Mouse (Mus musculus) embryonic stem cell, embryonic (primary cell): ENCODE results near the gene Tmem150a.

Source experiments
- CTCF ChIA-PET, 4 experiments: fragments of 300-600 bp in 2 of 4; fragments of 350-600 bp in 2 of 4; sonication (Branson Sonifier 250); formaldehyde crosslinking; loops; one replicate each; lab custom pipeline; 2022; ENCODE audit warnings: inconsistent platforms in 2 of 4; lab: Charles Lee
- POLR2A ChIA-PET, 4 experiments: fragments of 300-600 bp in 2 of 4; fragments of 350-600 bp in 2 of 4; sonication (Branson Sonifier 250); formaldehyde crosslinking; loops; one replicate each; lab custom pipeline; 2022; ENCODE audit warnings: antibody characterized with exemption in 4 of 4, inconsistent platforms in 1 of 4; lab: Charles Lee

The Tmem150a gene

DNA sequence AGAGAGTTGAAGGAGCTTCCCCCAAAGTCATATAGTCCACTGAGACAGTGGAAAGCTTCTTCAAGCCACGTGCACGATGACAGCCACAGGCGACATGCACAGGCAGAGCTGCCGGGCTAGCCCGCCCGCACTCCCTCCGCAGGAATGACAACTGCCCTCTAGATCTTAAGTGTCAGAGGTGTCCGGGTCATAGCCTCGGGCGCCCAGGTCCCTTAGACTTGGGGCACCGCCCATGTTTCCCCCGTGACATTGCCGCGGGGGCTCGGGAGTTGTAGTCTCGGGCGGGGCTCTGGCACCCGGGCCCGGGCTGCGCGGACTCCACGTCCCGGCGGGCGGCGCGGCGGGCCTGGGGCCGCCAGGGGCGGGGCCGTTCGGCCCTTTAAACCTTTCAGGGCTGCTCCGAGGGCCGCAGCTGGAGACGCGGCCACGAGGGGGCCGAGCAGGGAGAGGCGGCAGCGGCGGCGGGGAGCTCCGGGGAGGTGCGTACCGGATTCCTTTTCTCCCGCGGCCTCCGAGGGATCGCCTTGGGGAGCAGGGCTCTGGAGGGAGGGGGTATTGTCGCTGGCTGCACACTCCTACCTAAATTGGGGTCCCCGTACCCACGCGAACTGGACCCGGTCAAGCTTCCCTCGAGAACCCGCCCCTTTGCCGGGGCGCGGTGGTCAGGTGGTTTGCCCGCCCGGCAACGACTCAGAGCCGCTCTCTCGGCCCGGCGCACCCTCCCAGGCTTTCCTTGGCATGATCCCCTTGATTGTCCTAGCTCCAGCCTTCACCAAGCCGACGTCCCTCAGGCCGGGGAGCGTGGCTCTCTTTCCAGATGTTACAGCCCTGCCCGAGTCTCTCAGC lies at the start of gene Tmem150a:
Tmem150a (plus strand) TSS at position 382 of the 846 bp plus-strand sequence.
- CTCF ChIA-PET = interaction anchor here (0.6 to 1.9 kb wide), 26 partner anchors 8 to 183 kb away, joined by 3 to 14 read pairs (median 3); partner anchors contain the start of genes Vamp8 (in 2 of the 4), 0610030E20Rik (in 1 of the 4) and Ggcx (in 1 of the 4)
- POLR2A ChIA-PET = interaction anchor here (0.5 to 13.1 kb wide), 52 partner anchors 7 to 1115 kb away, joined by 3 to 130 read pairs (median 4); partner anchors contain the start of genes Usp39 (in 4 of the 4), Ggcx (in 3 of the 4), Vamp8 (in 3 of the 4) and 0610030E20Rik (in 2 of the 4)

GRCm38 (mm10) chr6:72312198-72312597 lies 43.0 kb upstream of the Tmem150a start:
- CTCF ChIA-PET = no interaction called here

DNA sequence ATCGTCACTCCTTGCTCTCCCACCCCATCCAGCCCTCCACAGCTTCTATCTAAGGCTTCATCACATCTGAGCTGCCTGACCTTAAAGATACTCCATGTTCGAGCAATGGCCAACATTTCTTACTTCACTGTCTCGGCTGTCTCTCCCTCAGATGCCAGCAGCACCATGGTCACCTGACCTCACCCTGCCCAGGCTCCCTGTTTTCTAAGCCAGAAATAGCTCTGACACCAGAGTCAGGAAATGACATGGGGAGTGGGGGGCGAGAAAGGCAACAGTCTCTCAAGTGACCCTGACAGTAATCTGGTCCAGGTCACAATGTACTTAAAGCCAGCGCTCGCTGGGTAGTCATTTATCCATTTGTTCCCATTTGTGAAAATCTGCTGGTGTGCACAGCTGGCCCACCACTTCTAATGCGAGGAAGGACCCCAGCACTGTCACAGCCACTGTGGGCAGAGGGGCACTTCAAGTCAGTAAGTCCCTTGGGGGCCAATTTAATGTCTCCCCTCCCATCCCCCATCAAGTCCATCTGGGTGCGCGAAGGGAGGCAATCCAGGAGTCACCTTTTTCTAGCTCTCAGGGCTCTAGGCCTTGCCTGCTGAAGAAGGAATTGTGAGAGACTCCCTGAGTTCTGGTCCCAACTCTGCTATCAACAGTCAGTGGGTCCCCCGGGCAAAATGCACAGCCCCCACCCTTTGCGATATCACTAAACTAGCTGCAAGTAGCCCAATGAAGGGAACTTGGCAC lies 42.0 kb upstream of the Tmem150a start:
- CTCF ChIA-PET = interaction anchor here in 1 of 4 experiments (0.6 kb wide), 1 partner anchor 125 kb away, joined by 4 read pairs; no protein-coding TSS in a partner anchor
- POLR2A ChIA-PET = interaction anchor here in 3 of 4 experiments (0.6 to 1.6 kb wide), 7 partner anchors 10 to 126 kb away, joined by 3 to 5 read pairs (median 3); partner anchors contain the start of genes Tmem150a (in 2 of the 3), Mat2a (in 1 of the 3) and Vamp8 (in 1 of the 3)

More at GRCm38 (mm10) chr6:72312198-72312597, 43.0 kb upstream of the Tmem150a start:
- POLR2A ChIA-PET = interaction anchor here in 1 of 4 experiments (1.2 to 1.6 kb wide), 2 partner anchors 18 to 121 kb away, joined by 3 to 4 read pairs; no protein-coding TSS in a partner anchor

DNA sequence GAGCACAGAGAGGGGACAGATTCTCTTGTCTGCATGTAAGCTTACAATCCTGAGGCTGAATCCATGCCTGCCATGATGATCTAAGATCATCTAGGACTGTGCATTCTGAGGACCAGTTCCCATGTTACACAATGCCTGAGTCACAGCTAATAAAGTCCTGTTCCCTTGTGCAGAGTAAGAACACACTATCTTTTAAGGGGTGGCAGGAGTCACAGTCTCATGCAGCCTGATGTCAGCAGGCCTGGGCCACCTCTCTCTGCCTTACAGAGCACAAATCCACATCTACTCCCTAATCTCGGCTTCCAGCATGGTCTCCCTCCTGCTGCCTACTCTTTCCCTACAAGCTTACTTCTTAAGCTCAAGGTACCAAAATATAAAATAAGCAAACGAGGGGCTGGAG lies 39.9 kb upstream of the Tmem150a start:
- ChIA-PET POLR2A (interaction anchor here in 1 of 4 experiments (1.0 kb wide), 2 partner anchors 11 kb away, joined by 4 to 5 read pairs; partner anchors contain the start of gene Sftpb), CTCF (no interaction called here)

DNA sequence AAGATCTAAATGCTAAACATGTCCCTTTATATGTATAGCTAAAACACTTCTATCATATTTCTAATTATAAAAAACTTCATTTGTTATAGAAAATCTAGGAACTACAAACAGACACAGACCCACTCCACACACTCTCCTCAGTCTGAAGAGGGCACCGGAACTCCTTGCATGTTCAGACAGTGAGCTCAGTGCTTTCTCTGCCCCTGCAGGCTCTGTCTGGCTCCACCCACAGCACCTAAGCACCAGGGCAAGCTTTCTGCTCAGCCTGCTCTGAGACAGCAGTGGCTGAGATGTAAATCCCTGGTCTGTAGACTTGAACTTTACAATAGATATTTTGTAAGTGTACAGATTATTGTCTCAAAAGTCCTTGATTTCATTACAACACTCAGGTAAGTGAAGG lies 39.2 kb upstream of the Tmem150a start:
- ChIA-PET CTCF (no interaction called here), POLR2A (interaction anchor here in 2 of 4 experiments (0.5 to 1.0 kb wide), 5 partner anchors 9 to 46 kb away, joined by 3 to 5 read pairs (median 4); partner anchors contain the start of gene Sftpb (in 1 of the 2))

- ChIA-PET POLR2A (interaction anchor here (0.6 to 1.6 kb wide), 7 partner anchors 11 to 485 kb away, joined by 3 to 8 read pairs (median 3); no protein-coding TSS in a partner anchor), CTCF (interaction anchor here (0.7 to 1.6 kb wide), 6 partner anchors 10 to 211 kb away, joined by 3 to 5 read pairs (median 4); no protein-coding TSS in a partner anchor)
Observed at GRCm38 (mm10) chr6:72318440-72318839, 36.8 kb upstream of the Tmem150a start.

- ChIA-PET CTCF (interaction anchor here in 3 of 4 experiments (0.7 to 1.3 kb wide), 3 partner anchors 9 to 58 kb away, joined by 3 to 5 read pairs (median 4); no protein-coding TSS in a partner anchor), POLR2A (interaction anchor here (0.6 to 1.6 kb wide), 4 partner anchors 43 to 485 kb away, joined by 3 to 4 read pairs (median 3); no protein-coding TSS in a partner anchor)
Observed at GRCm38 (mm10) chr6:72319019-72319418, 36.2 kb upstream of the Tmem150a start.

GRCm38 (mm10) chr6:72322936-72323335 lies 32.3 kb upstream of the Tmem150a start:
- ChIA-PET CTCF (interaction anchor here in 3 of 4 experiments (0.6 to 1.6 kb wide), 7 partner anchors 33 to 355 kb away, joined by 3 to 4 read pairs (median 3); no protein-coding TSS in a partner anchor), POLR2A (interaction anchor here in 2 of 4 experiments (0.8 to 2.6 kb wide), 8 partner anchors 10 to 116 kb away, joined by 3 to 10 read pairs (median 4); partner anchors contain the start of genes Usp39 (in 2 of the 2), Mat2a (in 1 of the 2), Tmem150a (in 1 of the 2) and Vamp8 (in 1 of the 2))

DNA sequence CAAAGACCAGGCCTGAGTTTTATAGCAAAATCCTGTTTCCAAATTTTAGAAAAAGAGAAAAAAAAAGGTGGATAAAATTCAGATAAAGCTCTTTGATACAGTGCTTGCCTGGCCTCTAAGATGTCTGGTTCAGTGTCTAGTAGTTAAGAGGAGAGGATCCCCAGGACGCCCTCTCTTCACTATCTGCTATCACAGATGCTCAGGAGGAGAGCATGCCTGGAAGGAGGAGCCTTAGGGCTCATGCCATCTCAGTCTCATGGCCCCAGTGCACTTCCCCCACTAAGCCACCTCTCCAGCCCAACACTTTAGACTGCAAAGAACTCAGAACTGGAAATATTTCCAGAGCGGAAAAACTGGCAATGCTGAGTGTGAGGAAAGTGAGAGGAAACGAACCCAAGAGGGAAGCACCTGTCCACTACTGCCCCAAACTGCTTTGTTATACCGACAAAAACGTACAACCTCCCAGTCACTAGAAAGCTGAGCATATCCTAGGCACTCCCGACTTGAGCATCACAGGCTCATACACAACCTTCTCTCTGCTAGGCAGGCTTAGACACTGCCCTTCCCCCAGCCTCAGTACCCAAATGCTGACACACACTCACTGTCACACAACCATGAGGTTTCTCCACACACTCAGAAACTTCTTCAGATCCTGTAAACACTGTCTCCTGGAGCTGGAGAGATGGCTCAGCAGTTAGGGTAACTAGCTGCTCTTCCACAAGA lies 31.3 kb upstream of the Tmem150a start:
- ChIA-PET CTCF (interaction anchor here in 3 of 4 experiments (0.6 to 1.6 kb wide), 6 partner anchors 32 to 375 kb away, joined by 3 to 4 read pairs (median 4); no protein-coding TSS in a partner anchor), POLR2A (interaction anchor here in 3 of 4 experiments (0.6 to 2.6 kb wide), 11 partner anchors 11 to 116 kb away, joined by 3 to 10 read pairs (median 4); partner anchors contain the start of genes Usp39 (in 2 of the 3), Ggcx (in 1 of the 3), Mat2a (in 1 of the 3) and Tmem150a (in 1 of the 3))

GRCm38 (mm10) chr6:72326274-72326673 lies 29.0 kb upstream of the Tmem150a start:
- POLR2A ChIA-PET = interaction anchor here (0.6 to 1.4 kb wide), 17 partner anchors 11 to 1001 kb away, joined by 3 to 7 read pairs (median 4); partner anchors contain the start of genes 0610030E20Rik (in 1 of the 4), Mat2a (in 1 of the 4), Tmem150a (in 1 of the 4) and Vamp8 (in 1 of the 4)
- CTCF ChIA-PET = interaction anchor here in 3 of 4 experiments (0.6 to 1.4 kb wide), 10 partner anchors 10 to 797 kb away, joined by 3 to 6 read pairs (median 3); partner anchors contain the start of genes Tmem150a (in 1 of the 3), Usp39 (in 1 of the 3) and Vamp8 (in 1 of the 3)

GRCm38 (mm10) chr6:72329019-72329418 lies 26.2 kb upstream of the Tmem150a start:
- CTCF ChIA-PET = interaction anchor here in 2 of 4 experiments (0.5 to 0.6 kb wide), 2 partner anchors 76 to 396 kb away, joined by 3 to 4 read pairs; no protein-coding TSS in a partner anchor
- POLR2A ChIA-PET = interaction anchor here in 2 of 4 experiments (1.0 to 1.6 kb wide), 5 partner anchors 11 to 35 kb away, joined by 3 to 4 read pairs (median 3); partner anchors contain the start of genes Tmem150a (in 2 of the 2) and Usp39 (in 1 of the 2)

- ChIA-PET POLR2A (interaction anchor here in 2 of 4 experiments (0.7 to 1.0 kb wide), 4 partner anchors 10 to 99 kb away, joined by 3 to 4 read pairs (median 4); partner anchors contain the start of gene Tmem150a (in 1 of the 2)), CTCF (interaction anchor here in 1 of 4 experiments (0.7 kb wide), 1 partner anchor 23 kb away, joined by 4 read pairs; no protein-coding TSS in a partner anchor)
Observed at GRCm38 (mm10) chr6:72330133-72330532, 25.1 kb upstream of the Tmem150a start.

- POLR2A ChIA-PET = interaction anchor here in 2 of 4 experiments (0.6 to 1.3 kb wide), 2 partner anchors 47 to 81 kb away, joined by 3 read pairs; partner anchors contain the start of gene Ggcx (in 1 of the 2)
Observed at GRCm38 (mm10) chr6:72333111-72333510, 22.1 kb upstream of the Tmem150a start.

GRCm38 (mm10) chr6:72340481-72340880 lies 14.8 kb upstream of the Tmem150a start:
- POLR2A ChIA-PET = no interaction called here
- CTCF ChIA-PET = no interaction called here

More at GRCm38 (mm10) chr6:72333111-72333510, 22.1 kb upstream of the Tmem150a start:
- CTCF ChIA-PET = no interaction called here

DNA sequence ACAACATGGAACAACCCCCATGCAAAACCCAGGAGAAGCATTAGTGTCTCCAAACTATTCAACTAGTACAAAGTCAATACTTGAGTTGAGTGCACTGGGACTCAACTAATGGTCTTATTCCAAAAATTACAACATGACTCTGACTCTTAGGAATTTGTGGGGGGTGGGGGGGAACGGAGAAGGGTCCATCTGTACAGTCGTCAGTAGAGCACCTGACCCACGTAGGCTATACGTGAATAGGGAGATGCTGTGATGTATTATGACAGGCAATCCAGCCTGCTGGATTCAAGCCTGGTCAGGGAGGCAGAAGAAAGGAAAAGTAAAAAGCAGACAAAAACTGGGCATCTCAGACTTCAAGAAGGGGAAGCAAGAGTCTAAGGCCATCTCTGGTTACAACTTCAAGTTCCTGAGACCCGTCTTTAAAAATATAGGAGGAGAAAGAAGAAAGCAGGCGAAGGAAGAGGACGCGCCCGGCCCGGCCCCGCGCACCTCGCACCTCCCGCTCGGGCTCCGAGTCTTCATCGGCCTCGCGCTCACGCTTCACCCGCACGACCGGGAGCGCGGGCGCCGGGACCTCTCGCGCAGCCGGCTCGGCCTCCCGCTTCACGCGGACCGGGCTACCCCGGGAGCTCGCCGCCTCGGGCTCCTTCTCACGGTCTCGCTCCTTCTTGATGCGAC lies 10.7 kb upstream of the Tmem150a start:
- ChIA-PET CTCF (interaction anchor here in 1 of 4 experiments (0.7 to 1.2 kb wide), 4 partner anchors 8 to 69 kb away, joined by 3 read pairs; partner anchors contain the start of gene Ggcx), POLR2A (interaction anchor here (0.6 to 8.7 kb wide), 23 partner anchors 9 to 800 kb away, joined by 3 to 130 read pairs (median 7); partner anchors contain the start of genes Tmem150a (in 4 of the 4), Mat2a (in 3 of the 4), Ggcx (in 1 of the 4) and Polr1a (in 1 of the 4))
